Mouse (Mus musculus): ENCODE data around the gene Tdrd6.

GRCm38 (mm10) chr17:43629026-43629495, 1.0 kb downstream of the Tdrd6 start:
- TF ChIP-seq TAL1 (IDR thresholded peaks at IDR 0.05; ENCODE audit: low read length): no peak
- TF ChIP-seq GATA1 (IDR thresholded peaks at IDR 0.05; ENCODE audit: low read length): no peak

Data from erythroblast, embryonic 14.5 days (primary cell).